Mouse (Mus musculus): ENCODE results near the gene Pm20d1.

GRCm38 (mm10) chr1:131823563-131823962, 26.4 kb downstream of the Pm20d1 start:
- no peak for TF ChIP-seq CTCF (IDR thresholded peaks at IDR 0.05; ENCODE audit: low read depth)
- no peak for TF ChIP-seq EP300 (IDR thresholded peaks at IDR 0.05; ENCODE audit: low read depth)

All from liver, postnatal 0 days (tissue).